Mouse (Mus musculus): ENCODE measurements at regions not wholly inside any gene's neighbourhood (a gene's known extent, or its start where the extent isn't known, plus 50 kb on each side); places are given as distances from the start of the nearest gene placed in this dataset.

DNA sequence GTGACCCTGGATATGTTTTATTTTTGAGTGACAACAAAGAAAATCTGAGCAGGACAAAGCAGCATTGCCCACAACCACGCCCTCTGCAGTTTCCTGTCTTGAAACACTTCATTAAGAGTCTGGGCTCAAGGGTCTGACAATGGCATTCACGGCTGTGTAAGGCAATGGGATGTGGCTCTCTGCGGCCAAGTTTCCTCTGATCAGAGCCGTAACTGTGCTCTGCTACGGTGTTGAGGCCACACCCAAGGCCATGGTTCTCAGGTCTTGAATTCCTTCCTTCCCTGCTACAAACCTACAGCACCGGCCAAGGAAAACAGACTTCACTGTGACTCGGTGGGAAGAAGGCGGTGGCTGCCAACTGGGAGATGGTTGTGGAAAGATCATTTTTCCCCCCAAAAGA is 108.4 kb upstream of the Sox5 start:
- no peaks in the 10 kb centered on the region for H3K27me3 ChIP-seq (ENCODE audit: control insufficient read depth in 1 of 2, insufficient read depth in 2 of 2, low read length in 2 of 2)
- no peaks in the 10 kb centered on the region for H3K79me2 ChIP-seq (ENCODE audit: control insufficient read depth, insufficient read depth, low read length, poor library complexity)
- no peaks in the 10 kb centered on the region for H3K9me3 ChIP-seq (replicated peaks; ENCODE audit: insufficient read depth, low read length)
- H3K4me3 ChIP-seq (ENCODE audit: control insufficient read depth in 1 of 2, insufficient read depth in 1 of 2, low read depth in 2 of 2, low read length in 2 of 2): no peak overlapping the region
- no peak overlapping the region for H3K9ac ChIP-seq (ENCODE audit: control insufficient read depth, low read depth, low read length, poor library complexity, severe bottlenecking)
- no peaks in the 10 kb centered on the region for H3K4me1 ChIP-seq (ENCODE audit: control insufficient read depth in 1 of 2, insufficient read depth in 2 of 2, low read length in 2 of 2)
- TF ChIP-seq E2F4 (IDR thresholded peaks at IDR 0.05; ENCODE audit: borderline replicate concordance, low read depth, low read length) (no peak), TCF12 (IDR thresholded peaks at IDR 0.05; ENCODE audit: low read depth, low read length) (no peak), MYC (IDR thresholded peaks at IDR 0.05; ENCODE audit: low read depth, low read length) (no peak), NRF1 (IDR thresholded peaks at IDR 0.05; ENCODE audit: insufficient read depth, low read depth, low read length, poor library complexity, severe bottlenecking) (no peak), EP300 (IDR thresholded peaks at IDR 0.05; ENCODE audit: low read depth in 1 of 2, low read length in 2 of 2) (no peak), MYB (IDR thresholded peaks at IDR 0.05; ENCODE audit: low read depth, low read length) (no peak), TAL1 (IDR thresholded peaks at IDR 0.05; ENCODE audit: low read length) (no peak), CTCF (IDR thresholded peaks at IDR 0.05 in 2 of 3, conservative IDR thresholded peaks at IDR 0.05 in 1 of 3; ENCODE audit: control insufficient read depth in 1 of 3, insufficient read depth in 1 of 3, low read depth in 2 of 3, low read length in 3 of 3, poor library complexity in 1 of 3, severe bottlenecking in 1 of 3) (no peak)
- H3K27ac ChIP-seq (ENCODE audit: control insufficient read depth, low read depth, low read length): no peak overlapping the region
- DNase-seq (ENCODE audit: low read depth, low spot score): no peak
- H3K36me3 ChIP-seq (ENCODE audit: control insufficient read depth in 1 of 2, insufficient read depth in 2 of 2, low read length in 2 of 2): no peaks in the 10 kb centered on the region

DNA sequence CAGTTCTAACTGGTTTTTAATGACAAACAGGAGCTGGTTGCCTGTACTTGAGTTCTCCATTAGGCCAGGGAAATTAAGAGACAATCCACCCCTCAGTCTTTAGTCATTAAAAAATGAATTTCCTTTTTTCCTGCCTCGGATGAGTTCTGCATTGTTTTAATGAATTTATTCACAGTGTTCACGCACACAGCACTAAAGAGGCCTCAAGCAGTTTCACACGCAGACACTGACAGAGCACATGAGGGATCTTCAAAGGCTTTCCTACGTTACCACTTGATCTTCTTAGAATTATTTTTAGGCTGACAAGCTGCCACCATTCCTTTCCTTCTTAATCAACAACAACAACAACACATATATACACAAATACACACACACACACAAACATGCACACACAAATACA is 101.3 kb upstream of the Sox5 start:
- Histone ChIP-seq H3K27ac (ENCODE audit: control insufficient read depth, low read depth, low read length) (no peak overlapping the region), H3K27me3 (ENCODE audit: control insufficient read depth in 1 of 2, insufficient read depth in 2 of 2, low read length in 2 of 2) (no peaks in the 10 kb centered on the region), H3K4me1 (ENCODE audit: control insufficient read depth in 1 of 2, insufficient read depth in 2 of 2, low read length in 2 of 2) (no peaks in the 10 kb centered on the region), H3K9me3 (replicated peaks; ENCODE audit: insufficient read depth, low read length) (no peaks in the 10 kb centered on the region), H3K4me3 (ENCODE audit: control insufficient read depth in 1 of 2, insufficient read depth in 1 of 2, low read depth in 2 of 2, low read length in 2 of 2) (no peak overlapping the region), H3K79me2 (ENCODE audit: control insufficient read depth, insufficient read depth, low read length, poor library complexity) (no peaks in the 10 kb centered on the region), H3K9ac (ENCODE audit: control insufficient read depth, low read depth, low read length, poor library complexity, severe bottlenecking) (no peak overlapping the region), H3K36me3 (ENCODE audit: control insufficient read depth in 1 of 2, insufficient read depth in 2 of 2, low read length in 2 of 2) (no peaks in the 10 kb centered on the region)
- TF ChIP-seq E2F4 (IDR thresholded peaks at IDR 0.05; ENCODE audit: borderline replicate concordance, low read depth, low read length) (no peak), GABPA (IDR thresholded peaks at IDR 0.05; ENCODE audit: low read depth, low read length) (no peak), ETS1 (IDR thresholded peaks at IDR 0.05; ENCODE audit: low read depth, low read length) (no peak), MYC (IDR thresholded peaks at IDR 0.05; ENCODE audit: low read depth, low read length) (no peak), CHD1 (IDR thresholded peaks at IDR 0.05; ENCODE audit: low read depth, low read length) (no peak), MAZ (IDR thresholded peaks at IDR 0.05; ENCODE audit: low read depth, low read length) (no peak), RAD21 (IDR thresholded peaks at IDR 0.05; ENCODE audit: low read depth, low read length) (no peak), ZKSCAN1 (IDR thresholded peaks at IDR 0.05; ENCODE audit: low read depth, low read length) (no peak), JUND (IDR thresholded peaks at IDR 0.05; ENCODE audit: low read depth, low read length) (no peak), TCF12 (IDR thresholded peaks at IDR 0.05; ENCODE audit: low read depth, low read length) (no peak), MYB (IDR thresholded peaks at IDR 0.05; ENCODE audit: low read depth, low read length) (no peak), ELF1 (IDR thresholded peaks at IDR 0.05; ENCODE audit: low read depth, low read length) (no peak), MAX (IDR thresholded peaks at IDR 0.05; ENCODE audit: low read length) (no peak), CTCF (IDR thresholded peaks at IDR 0.05 in 2 of 3, conservative IDR thresholded peaks at IDR 0.05 in 1 of 3; ENCODE audit: control insufficient read depth in 1 of 3, insufficient read depth in 1 of 3, low read depth in 2 of 3, low read length in 3 of 3, poor library complexity in 1 of 3, severe bottlenecking in 1 of 3) (no peak), SIN3A (IDR thresholded peaks at IDR 0.05; ENCODE audit: low read length) (no peak), NRF1 (IDR thresholded peaks at IDR 0.05; ENCODE audit: insufficient read depth, low read depth, low read length, poor library complexity, severe bottlenecking) (no peak), TAL1 (IDR thresholded peaks at IDR 0.05; ENCODE audit: low read length) (no peak), EP300 (IDR thresholded peaks at IDR 0.05; ENCODE audit: low read depth in 1 of 2, low read length in 2 of 2) (no peak), POLR2AphosphoS5 (IDR thresholded peaks at IDR 0.05; ENCODE audit: borderline replicate concordance, low read depth, low read length) (no peak)
- no peak for DNase-seq (ENCODE audit: low read depth, low spot score)
